Mouse (Mus musculus) mouse embryonic stem cell (cell line): ENCODE data around the gene Pdilt.

Experiments used
- in situ Hi-C, 2 experiments: fragments of 300-500 bp; cut with MboI; formaldehyde crosslinking; loops; 1 replicate in 1 of 2; 3 replicates in 1 of 2; pipeline ENCODE4 v1.14.3; 2019 to 2020; ENCODE audit warnings: low sequenced_read_pairs in 2 of 2, low pct_unique_long_range_greater_than_20kb in 1 of 2, mixed read lengths in 1 of 2; ENCODE audit not compliant: unreplicated experiment in 1 of 2

Pdilt gene

GRCm38 (mm10) chr7:119516272-119516558 lies 7.1 kb downstream of the Pdilt start:
- in situ Hi-C loops = loop anchor here (10.0 kb wide), 1 partner anchor 501 kb away; no protein-coding TSS in a partner anchor

GRCm38 (mm10) chr7:119515492-119516271 lies 7.6 kb downstream of the Pdilt start:
- in situ Hi-C loops = loop anchor here (10.0 kb wide), 1 partner anchor 501 kb away; no protein-coding TSS in a partner anchor

- in situ Hi-C loops = loop anchor here (10.0 kb wide), 1 partner anchor 498 kb away; no protein-coding TSS in a partner anchor
Observed at GRCm38 (mm10) chr7:119513056-119513455, 10.2 kb downstream of the Pdilt start.

GRCm38 (mm10) chr7:119511143-119511542 lies 12.1 kb downstream of the Pdilt start:
- in situ Hi-C loops = loop anchor here (10.0 kb wide), 1 partner anchor 496 kb away; no protein-coding TSS in a partner anchor

GRCm38 (mm10) chr7:119490041-119490780 lies 33.1 kb downstream of the Pdilt start:
- in situ Hi-C loops = no loop called here

DNA sequence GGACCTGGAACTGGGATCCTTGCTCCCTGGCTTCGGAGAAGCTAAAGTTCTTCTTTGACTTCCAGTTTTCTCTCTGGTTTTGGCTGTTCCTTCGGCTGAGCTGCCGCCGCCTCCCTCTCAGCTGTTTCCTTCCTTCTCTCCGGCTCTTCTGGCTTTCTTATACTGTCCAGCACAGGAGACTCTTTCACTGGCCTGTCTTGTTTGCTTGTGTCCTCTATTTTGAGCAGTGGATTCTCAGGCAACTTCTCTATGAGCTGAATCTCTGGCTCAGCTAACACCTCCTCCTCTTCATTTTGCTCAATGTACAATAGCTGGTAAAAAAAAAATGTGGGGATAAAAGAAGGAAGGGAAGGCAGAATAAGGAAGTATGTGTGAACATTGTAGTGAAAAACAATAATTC lies 36.6 kb downstream of the Pdilt start:
- in situ Hi-C loops = no loop called here

DNA sequence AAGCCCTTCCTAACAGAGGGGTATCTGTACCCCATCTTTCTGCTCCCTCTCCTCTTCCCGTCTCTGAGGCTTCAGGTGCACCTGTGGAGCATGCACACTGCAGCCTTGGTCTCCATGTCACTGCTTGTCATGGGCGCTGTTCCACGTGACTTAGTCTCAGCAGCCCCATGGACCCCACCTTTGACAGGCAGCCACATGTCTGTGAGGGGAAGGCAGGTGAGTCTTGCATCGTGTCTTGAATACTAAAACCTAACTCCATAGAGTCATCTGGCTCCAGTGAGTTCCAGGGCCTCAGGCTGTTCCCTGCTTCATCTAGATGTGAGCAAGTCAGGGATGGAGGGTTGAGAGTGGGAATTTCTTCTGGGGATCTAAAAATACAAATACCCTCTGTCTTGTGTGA lies 39.1 kb downstream of the Pdilt start:
- in situ Hi-C loops = no loop called here

- in situ Hi-C loops = no loop called here
Observed at GRCm38 (mm10) chr7:119479256-119479655, 44.0 kb downstream of the Pdilt start, which contains the start of gene Umod. Gene Umod (minus strand): TSS chr7:119479282.

DNA sequence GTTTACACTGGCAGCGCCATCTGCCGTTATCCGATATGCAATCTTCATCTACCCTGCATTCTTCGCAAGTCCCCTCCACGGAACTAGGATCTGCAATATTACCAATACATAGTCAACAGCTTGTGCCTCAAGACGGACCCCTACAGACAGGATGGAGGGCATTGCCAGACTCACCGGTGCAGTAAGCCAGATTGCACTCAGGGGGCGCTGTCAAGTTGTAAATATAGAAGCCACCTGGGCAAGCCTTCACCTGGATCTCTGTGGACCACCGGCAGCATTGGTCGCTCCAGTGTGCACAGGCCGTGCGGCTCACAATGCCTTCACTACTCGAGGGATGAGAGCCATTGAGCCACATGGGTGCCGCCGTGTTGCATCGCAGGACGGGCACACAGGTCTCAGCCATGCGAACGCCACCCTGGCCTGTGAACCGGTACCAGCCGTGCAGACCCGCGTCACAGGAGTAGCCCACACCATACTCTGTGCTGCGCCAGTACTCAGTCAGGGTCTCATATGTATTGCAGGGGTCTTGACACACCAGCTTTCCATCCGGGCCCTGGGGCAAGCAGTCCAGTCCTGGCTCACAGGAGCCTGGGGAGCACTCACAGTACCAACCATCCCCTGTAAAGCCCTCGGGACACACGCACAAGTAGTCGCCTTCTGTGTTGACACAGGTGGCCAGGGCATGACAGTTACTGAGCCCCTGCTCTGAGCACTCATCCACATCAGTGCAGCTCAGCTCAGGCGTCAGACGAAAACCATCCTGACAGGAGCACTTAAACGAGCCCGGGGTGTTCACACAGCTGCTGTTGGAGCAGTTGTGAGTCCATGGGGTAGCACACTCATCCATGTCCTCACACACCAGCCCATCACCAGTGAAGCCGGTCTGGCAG lies 46.5 kb downstream of the Pdilt start:
- in situ Hi-C loops = no loop called here

- in situ Hi-C loops = no loop called here
Observed at GRCm38 (mm10) chr7:119459185-119459584, 64.1 kb downstream of the Pdilt start, which contains the start of gene Gp2. Gene Gp2 (minus strand): TSS chr7:119459285.

DNA sequence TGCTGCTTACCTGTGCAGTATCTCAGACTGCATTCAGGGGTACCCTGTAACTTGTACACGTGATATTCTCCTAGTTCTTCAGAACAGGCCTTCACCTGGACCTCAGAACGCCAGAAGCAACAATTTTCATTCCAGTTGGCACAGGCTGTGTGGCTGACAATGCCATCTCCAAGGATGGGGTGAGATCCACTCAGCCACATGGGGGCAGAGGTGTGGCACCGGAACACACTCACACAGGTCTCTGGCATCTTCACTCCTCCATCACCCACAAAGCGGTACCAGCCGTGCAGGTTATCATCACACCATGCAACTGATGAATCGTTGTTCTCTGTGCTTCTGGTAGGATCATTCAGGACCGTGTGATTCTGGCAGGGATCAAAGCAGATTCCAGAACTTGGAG lies 69.1 kb downstream of the Pdilt start:
- in situ Hi-C loops = no loop called here

DNA sequence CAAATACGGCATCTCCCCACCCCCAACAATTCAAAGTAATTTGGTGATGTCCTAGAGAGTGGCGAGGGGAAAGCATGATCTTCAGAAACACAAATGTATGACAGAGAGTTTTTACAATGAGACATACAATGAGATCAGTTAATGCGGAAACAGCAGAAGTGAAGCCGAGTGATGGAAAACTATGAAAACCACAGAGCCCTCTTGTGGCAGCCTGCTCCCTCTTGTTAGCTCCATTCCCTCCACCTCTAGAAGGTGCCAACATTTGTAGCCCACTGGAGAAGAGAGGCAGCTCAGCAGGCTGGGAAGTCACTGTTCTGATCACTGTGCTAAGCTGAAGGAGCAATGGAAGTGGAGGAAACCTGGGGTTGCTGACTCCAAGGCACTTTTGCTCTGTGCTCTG lies 79.4 kb downstream of the Pdilt start:
- in situ Hi-C loops = no loop called here

DNA sequence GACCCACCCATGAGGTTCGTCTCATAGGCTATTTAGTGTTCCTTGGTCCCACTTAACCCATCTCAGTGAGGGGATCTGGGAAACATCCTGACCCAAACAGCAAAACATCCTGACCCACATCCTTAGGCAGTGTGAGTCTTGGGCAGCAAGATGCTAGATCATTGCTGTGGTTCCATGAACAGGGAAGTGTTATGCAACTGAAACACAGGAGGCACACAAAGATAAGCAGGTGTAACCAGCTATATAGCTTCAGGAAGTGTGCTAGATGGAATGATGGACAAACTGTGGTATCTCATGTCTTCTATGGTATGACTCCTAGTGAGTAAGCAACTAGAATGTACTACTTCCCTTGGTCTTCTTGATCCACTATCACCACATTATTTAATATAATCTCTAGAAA lies 81.4 kb downstream of the Pdilt start:
- in situ Hi-C loops = no loop called here
